Mouse (Mus musculus) cerebellum, adult 11 months (tissue): ENCODE results near the gene Eci1.

ENCODE experiments used
- DNase-seq: peaks from one replicate; pipeline ENCODE4 v3.0.0; 2022

Gene Eci1

DNA sequence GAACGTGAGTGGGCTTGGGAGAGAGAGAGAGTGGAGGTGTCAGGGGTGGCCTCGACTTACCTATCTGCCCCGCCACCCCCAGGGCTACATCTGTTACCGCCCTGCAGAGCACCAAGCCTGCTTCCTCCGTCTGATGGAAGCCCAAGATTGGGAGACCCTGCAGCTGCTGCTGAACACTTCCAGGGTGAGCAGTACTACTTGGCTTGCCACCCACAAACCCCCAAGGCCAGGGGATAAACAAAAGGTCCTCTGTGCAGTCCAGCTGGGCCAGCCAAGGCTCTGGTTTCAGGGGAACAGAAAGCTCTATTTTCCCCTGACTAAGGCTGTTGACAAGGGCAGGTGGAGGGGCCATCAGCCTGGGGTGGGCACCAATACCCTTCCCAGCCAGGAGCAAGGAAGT lies 48.1 kb downstream of the Eci1 start:
- peak; percentile 35 for DNase-seq

DNA sequence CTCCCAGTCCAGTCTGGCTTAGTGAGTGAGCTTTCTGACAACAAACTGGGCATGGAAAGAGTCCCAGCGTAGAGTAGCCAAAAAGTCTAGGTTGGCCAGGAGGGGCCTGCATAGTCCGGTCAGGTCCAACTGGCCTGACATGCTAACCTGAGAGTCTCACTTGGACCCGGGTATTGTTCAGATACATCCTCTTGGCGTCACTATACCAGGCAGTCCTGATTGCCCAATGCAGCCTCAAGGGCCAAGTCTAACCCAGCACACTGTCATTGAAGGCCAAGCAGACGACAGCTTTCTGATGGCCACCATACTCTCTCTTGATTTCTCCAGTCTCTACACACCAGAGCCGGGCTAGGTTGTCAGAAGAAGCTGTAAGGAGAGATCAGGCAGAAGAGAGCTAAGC lies 49.1 kb downstream of the Eci1 start:
- no peak for DNase-seq

DNA sequence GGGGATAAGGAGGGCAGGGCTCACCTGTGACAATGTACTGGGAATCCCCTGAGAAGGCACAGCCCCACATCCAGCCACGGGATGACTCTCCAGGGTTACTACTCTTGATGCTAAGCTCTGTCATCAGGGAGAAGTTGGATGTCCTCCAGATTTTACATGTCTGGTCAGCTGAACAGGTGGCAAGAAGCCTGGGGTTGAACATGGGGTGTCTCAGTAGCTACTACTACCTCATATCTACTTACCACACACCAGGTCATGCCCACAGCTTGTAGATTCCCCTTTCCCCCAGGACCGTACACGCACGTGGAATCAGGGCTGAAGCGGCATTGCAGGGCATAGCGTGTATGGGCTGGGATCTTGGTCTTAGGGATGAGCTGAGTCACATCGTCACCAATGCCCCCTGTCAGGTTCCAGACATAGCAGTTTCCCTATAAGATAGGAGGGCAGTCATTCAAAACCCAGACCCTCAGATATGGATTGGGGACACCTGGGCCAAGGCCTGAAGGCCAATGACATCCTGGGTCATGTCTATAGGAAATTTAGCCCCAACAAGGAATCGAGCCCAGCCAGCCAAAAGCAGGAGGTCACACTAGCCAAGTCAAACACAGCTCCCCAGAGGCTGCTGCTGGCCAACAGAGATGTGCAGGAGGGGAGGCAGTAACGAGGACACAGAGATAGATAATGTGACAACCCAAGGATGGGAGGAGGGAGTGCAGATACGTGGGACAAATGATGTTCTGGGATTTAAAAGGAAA lies 49.8 kb downstream of the Eci1 start:
- no peak for DNase-seq

DNA sequence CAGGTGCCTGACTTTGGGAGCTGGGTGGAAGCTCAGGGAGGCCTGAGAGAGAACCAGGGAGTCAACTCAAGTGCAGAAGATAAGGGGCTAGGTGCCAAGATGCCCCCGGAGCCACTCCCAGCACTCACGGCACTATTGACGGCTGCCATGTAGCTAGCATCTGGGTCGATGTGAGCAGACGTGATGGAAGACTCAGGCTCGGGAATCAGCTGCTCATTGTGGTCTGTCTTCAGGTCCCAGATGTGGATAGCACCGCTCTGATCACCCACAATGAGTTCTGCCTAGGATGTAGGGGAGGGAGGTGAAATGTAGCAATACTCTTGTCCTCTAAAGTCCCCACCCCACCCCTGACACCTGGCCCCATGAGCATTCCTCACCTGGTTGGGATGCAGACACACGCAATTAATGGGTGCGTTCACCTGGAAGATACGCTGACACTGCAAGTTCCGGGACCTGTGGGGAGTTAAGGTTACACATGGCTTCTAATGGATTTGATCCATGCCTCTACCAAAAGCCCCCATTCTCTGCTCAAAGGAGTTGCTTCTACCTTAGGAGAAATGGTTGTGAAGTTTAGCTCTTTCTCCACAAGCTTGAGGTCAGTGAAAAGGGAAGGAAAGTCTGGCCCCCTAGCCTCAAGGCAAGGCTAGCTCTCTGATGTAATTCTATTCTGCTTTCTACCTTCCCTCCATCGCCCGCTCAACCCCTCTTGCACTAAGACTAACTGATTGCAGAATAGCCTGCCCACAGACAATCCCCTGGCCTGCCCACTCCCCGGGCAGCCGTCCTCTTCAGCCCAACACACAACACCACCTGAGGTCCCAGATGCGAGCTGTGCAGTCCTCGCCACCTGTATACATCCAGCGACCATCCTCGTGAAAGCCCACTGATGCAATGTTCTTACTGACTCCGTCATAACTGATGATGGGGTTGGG lies 50.9 kb downstream of the Eci1 start:
- DNase-seq, result peak; percentile 42

DNA sequence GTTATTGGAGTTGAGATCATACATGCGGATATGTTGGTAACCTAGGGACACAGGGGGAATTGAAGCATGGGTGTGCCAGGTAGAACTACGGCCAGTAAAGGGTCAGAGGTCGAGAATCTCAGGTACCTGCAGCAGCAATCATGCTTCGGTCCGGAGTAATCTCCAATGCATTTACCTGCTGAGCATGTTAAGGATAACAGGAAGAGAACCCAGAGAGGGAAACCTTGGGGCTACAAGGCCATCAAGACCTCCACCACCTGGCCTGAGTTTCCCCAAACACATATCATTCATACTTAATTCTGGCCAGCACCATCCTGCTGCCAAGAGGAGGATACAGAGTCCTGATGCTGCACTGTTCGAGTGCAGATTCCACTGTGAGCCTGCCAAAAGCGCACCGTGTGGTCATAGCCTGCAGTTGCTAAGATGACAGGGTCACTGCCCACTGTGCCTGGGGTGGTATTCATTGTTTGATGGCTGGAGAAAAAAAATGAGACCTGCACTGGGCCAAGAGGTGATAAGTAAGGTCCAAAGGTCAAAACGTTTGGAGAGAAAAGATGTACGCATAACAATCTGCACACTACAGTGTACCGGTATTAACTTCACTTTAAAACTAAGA lies 51.7 kb downstream of the Eci1 start:
- DNase-seq, result peak; percentile 48

DNA sequence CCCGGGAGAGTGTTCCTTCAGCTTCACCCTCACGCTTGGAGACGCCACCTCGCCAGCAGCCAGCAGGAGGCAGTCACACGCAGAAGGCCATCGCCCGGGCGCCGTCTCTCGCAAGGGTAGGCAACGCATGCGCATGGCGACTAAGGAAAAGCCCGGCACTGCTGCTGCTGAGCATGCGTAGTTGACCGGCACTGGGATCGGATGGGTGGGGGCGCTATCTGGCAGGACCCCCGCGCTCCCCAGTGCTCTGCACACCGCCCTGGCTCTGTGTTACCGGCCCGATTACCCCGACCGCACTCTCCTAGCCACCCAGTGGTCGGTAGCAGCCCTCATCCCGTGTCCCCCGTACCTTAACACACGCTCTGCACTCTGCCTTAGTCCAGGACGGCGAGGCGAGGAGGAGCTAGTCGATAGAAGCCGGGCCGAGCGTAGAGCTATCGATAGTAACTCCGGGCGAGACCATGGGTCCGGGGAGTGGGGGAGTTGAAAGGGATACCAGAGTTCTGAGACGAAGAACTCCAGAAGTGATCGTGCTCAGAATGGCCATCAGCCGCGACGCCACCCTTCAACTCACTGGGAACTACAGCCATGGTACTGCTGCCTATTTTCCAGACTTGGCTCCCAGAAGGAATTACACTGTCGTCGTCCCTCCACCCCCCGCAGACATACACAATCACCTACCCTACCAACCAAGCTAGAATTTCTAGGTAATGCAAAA lies 52.4 kb downstream of the Eci1 start, which contains the start of gene Mlst8:
Gene Mlst8 (minus strand): TSS at position 416 of the 718 bp plus-strand sequence.
- peak; percentile 98 for DNase-seq

DNA sequence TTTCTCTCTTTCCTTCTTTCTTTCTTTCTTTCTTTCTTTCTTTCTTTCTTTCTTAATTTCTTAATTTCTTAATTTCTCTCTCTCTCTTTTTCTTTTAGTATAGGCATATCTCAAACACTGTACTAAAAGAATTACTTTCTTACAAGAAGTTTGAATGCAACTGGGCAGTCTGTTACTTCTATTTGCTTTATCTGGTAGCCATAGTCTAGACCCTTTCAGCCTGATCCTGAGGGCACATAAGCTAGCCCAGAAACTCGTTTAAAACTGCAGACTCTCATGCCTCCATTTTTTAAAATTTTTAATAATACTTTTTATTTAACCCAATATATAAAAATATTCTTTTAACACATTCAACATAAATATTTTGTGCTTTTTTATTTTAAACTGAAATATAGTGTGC lies 53.0 kb downstream of the Eci1 start:
- DNase-seq, result no peak

DNA sequence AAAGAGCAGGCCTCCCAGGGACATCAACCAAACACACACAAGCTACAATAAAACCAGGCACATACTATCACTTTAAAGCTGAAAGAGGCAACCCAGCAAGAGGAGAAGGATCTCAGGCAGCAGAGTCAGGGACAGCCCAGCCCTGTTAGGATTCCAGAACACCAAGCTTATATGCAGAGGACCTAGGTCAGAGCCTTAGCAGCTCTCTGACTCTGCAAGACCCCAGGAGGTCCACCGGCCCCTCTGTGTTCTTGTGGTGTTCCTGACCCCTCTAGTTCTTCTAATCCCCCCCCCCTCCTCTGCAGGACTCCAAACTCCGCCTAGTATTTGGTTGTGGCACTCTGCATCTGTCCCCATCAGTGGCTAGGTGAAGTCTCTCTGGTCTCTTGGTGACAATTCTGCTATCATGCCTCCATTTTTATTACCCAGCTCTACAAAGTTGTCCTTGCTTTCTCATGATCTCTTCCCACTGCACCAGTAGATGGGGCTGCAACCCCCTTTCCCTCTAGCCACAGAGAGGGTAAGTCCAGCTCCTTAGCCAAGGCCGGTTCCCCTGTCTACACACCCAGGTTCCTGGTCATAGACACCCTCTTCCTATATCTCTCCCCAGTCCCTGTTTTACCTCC lies 53.9 kb downstream of the Eci1 start:
- no peak for DNase-seq

DNA sequence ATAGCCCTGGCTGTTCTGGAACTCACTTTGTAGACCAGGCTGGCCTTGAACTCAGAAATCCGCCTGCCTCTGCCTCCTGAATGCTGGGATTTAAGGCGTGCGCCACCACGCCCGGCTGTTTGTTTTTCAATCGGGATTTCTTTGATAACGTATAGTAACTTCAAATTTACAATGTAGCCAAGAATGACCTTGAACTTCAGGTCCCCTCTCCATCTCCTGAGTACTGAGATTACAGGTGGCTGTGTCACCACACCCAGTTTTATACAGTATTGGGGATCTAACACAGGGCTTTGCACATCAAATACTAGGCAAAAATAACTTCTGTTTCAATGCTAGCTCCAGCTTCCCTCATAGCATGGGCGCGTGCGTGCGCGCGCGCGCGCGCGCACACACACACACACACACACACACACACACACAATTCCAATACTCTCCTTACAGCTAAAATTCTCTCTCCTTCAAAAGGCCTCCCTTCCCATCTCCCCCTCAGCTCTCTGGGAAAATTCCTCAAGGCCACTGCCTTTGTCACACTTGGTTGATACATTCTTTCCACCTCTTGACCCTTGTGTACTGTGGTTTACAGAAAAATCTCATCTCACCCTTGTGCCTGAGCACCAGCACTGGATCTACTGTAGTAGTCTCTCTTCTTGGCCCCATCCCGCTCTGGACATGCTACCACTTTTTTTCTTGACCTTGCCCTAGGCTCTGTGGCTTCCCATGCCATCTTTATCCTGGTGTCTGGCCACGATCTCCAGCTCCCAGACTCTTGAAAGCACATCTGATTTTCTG lies 54.8 kb downstream of the Eci1 start:
- DNase-seq, result no peak

DNA sequence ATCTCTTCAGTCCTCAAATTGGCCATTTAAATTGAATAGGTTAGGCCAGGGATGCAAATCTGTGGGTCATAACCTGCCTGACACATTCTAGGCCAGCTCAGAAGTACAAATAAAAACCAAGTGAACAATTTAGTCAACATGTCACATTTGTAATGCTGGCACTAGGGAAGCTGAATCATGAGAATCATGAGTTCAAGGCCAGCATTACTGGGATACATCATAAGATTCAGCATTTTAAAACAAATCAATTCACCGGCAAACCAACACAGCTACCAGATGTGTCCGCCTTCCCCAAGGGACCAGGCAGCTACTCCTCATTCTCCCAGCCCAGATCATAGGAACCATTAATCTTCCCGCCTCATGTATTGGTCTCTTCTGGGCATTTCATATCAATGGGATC lies 57.1 kb downstream of the Eci1 start:
- DNase-seq, result no peak

DNA sequence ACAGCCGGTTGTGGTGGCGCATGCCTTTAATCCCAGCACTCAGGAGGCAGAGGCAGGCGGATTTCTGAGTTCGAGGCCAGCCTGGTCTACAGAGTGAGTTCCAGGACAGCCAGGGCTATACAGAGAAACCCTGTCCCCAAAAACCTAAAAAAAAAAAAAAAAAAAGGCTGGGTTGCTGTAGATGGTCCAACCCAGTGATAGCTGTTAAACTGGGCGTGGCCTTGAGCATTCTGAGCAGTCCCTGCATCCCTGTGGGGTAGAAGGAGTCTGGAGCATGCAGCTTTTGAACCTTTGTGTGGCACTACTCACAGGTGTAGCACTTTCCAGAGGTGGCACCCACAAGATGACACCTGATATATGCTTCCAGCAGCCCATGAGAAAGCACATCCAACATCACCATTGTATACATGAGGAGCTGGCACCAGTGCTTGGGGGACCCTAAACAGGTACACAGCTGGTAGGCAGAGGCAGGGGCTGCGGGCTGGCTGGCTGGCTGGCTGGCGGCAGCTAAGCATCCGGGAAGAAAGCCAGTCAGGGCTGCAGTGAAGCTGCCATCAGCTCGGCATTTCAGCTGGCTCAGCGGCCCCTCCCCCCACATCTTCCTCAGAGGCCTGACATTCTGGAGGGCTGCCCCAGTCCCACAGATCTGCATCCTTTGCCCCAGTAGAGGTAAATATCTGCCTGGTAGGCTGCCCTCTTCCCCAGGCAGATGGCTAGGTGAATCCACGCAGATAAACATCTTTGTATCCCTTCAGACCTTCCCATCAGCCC lies 58.8 kb downstream of the Eci1 start:
- DNase-seq, result peak; percentile 34

DNA sequence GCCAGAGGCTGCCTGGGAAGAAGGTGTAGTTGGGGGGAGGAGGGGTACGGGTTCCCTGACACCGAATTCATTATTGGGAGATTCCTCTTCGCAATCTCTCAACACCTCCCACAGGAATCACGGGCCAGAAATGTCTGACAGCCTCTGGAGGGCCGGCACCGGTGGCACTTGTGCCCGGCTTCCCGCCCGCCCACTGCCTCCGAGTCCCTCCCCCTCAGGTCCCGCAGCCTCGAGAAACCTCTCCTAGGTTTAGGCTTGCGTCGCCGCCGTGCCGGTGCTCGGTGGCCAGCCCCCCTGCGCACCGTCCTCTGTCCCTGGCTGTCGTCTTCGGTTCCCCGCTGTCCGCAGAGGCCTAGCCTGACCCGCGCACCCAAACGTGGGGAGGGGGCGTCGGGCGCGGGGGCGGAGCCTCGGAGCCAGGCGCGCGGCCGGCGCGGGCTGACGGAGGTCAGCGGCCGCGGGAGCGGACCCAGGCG lies 61.8 kb downstream of the Eci1 start, which contains the start of gene Caskin1:
Gene Caskin1 (plus strand): TSS at position 416 of the 476 bp plus-strand sequence.
- DNase-seq, result peak; percentile 66

DNA sequence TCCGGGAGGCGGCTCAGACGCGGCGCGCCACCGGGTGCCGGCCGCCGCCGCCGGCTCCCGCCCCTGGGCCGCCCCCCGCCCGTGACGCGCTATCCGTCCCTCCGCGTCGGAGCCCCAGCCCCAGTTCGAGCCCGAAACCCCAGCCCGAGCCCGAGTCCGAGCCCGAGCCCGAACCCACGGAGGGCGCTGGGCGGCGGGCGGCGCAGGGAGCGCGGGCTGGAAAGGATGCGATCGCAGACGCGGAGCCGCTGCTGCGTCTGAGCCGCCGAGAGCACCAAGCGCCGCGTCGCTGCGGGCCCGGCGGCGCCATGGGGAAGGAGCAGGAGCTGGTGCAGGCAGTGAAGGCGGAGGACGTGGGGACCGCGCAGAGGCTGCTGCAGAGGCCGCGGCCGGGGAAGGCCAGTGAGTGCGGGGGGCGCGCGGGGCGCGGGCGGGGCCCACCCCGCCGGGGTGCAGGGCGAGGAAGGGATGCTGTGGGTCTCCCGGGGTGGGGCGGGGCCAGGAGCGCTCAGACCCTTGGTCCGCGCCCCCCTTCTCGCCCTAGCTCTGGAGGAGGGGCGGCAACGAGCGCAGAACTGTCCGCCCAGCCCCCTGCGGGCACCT lies 62.3 kb downstream of the Eci1 start:
- DNase-seq, result peak; percentile 57
